Mouse (Mus musculus) embryonic fibroblast, embryonic 13.5 days (primary cell): Measurements from ENCODE around the gene Gm8108.
"Not testable (repeated sequence)": the region's sequence is repeated elsewhere in the genome, so short reads cannot be mapped to it uniquely, and the experiment has no call there.

Experiments
- CTCF ChIP-seq: IDR thresholded peaks from 2 replicates; pipeline ENCODE4 v1.5.1; 2011; ENCODE audit warnings: mild to moderate bottlenecking, control low read depth, low read length, moderate library complexity, borderline replicate concordance; ENCODE audit not compliant: insufficient read depth
- POLR2A ChIP-seq: IDR thresholded peaks from 2 replicates; pipeline ENCODE4 v1.6.1; 2011; ENCODE audit warnings: low read depth, mild to moderate bottlenecking, control low read depth, low read length, moderate library complexity

DNA sequence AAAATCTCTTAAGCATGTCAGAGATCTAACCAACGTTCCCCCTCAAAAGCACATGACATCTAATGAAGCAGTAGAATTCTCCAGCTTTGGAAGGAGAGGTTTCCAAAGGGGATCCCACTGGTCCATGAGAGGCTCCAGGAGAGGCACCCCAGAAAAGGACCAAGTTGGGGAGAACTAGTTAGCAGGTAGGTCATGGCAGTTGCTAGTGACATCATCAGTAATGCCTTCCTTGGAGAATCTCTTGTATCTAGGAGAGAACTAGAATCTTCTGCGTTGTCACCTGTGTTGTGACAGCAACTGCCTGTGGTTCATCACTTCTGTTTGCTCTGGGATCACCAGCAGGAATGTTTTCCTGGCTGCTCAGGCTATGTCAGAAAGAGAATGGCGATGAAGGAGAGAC lies 26.5 kb upstream of the Gm8108 start, which contains the start of gene Gm3115:
- TF ChIP-seq POLR2A, CTCF: not testable (repeated sequence)
